Mouse (Mus musculus) forebrain, embryonic 10.5 days (tissue): ENCODE data around the gene Rrp12. TPM values are rescaled to one million over a fixed set of nuclear protein-coding genes. Genes with fewer than 3 reads are reported as not detected.
"Not testable (repeated sequence)": the region's sequence is repeated elsewhere in the genome, so short reads cannot be mapped to it uniquely, and the experiment has no call there.

Source experiments
- DNase-seq: peaks from one replicate; pipeline ENCODE4 v3.0.0-alpha.2; 2017; ENCODE audit warnings: low spot score; ENCODE audit errors: extremely low spot score
- H3K27ac ChIP-seq: fragments of 300-500 bp; sonication (generic); 2 replicates; pipeline ENCODE4 v1.5.1; 2016; ENCODE audit warnings: mild to moderate bottlenecking
- H3K27me3 ChIP-seq: fragments of 300-500 bp; sonication (generic); 2 replicates; pipeline ENCODE4 v1.6.1; 2016; ENCODE audit warnings: mild to moderate bottlenecking; ENCODE audit not compliant: poor library complexity, severe bottlenecking
- H3K36me3 ChIP-seq: fragments of 300-500 bp; sonication (generic); replicated peaks from 2 replicates; pipeline ENCODE4 v1.6.1; 2016; ENCODE audit warnings: mild to moderate bottlenecking, moderate library complexity
- H3K4me1 ChIP-seq: fragments of 300-500 bp; sonication (generic); 2 replicates; pipeline ENCODE4 v1.6.1; 2016
- H3K4me3 ChIP-seq: fragments of 300-500 bp; sonication (generic); 2 replicates; pipeline ENCODE4 v1.5.1; 2016; ENCODE audit warnings: mild to moderate bottlenecking, moderate library complexity
- H3K9me3 ChIP-seq: fragments of 300-500 bp; sonication (generic); 2 replicates; pipeline ENCODE4 v1.6.1; 2016; ENCODE audit warnings: mild to moderate bottlenecking, moderate library complexity
- WGBS: fragments of 180-500 bp; shearing (Covaris S2); methylation state at CpG from one replicate; pipeline ENCODE4 v1.1.7; 2016; 5-methylcytosine and 5-hydroxymethylcytosine counted together
- polyA plus RNA-seq: library from polyadenylated mRNA; unstranded; fragments of >200 nt; fragmentation: Nextera tagmentation; extraction: Ambion mirVana; gene quantifications from 2 replicates; pipeline ENCODE4 v1.2.1, GENCODE M21; 2016

The Rrp12 gene
- polyA plus RNA-seq, 1 experiment from 2014 or later: 43.8 TPM

- peaks cover 21% of the 10 kb centered on the region for H3K36me3 ChIP-seq
- no peak for DNase-seq
- H3K9me3 ChIP-seq: peaks cover 3% of the 10 kb centered on the region; the same call in 1 of the 2 replicates
- H3K4me1 ChIP-seq: peaks cover 9% of the 10 kb centered on the region
- H3K27me3 ChIP-seq: no peaks in the 10 kb centered on the region
- H3K4me3 ChIP-seq: no peak overlapping the region
- H3K27ac ChIP-seq: no peak overlapping the region
- 92% methylated on average over 5 of the region's 5 CpGs for WGBS
Observed at GRCm38 (mm10) chr19:41857086-41857762, 38.7 kb downstream of the Rrp12 start.

- Histone ChIP-seq H3K4me1 (peaks cover 28% of the 10 kb centered on the region), H3K36me3 (no peaks in the 10 kb centered on the region), H3K9me3 (peaks cover 3% of the 10 kb centered on the region; the same call in 1 of the 2 replicates), H3K27ac (no peak overlapping the region), H3K27me3 (no peaks in the 10 kb centered on the region), H3K4me3 (no peak overlapping the region)
- 87% methylated on average over 4 of the region's 4 CpGs for WGBS
- DNase-seq: no peak
Observed at GRCm38 (mm10) chr19:41852423-41852822, 43.5 kb downstream of the Rrp12 start.

GRCm38 (mm10) chr19:41850719-41851543 lies 45.0 kb downstream of the Rrp12 start:
- Histone ChIP-seq H3K27ac (peak overlapping the region; percentile 85), H3K4me3 (peak overlapping the region; percentile 39), H3K27me3 (peaks cover 7% of the 10 kb centered on the region), H3K9me3 (peaks cover 3% of the 10 kb centered on the region; the same call in 1 of the 2 replicates), H3K36me3 (no peaks in the 10 kb centered on the region), H3K4me1 (peaks cover 43% of the 10 kb centered on the region)
- peak; percentile 42 for DNase-seq
- 15% methylated on average over 14 of the region's 14 CpGs for WGBS

- peak overlapping the region; percentile 85 for H3K27ac ChIP-seq
- H3K36me3 ChIP-seq: no peaks in the 10 kb centered on the region
- peaks cover 12% of the 10 kb centered on the region for H3K27me3 ChIP-seq
- DNase-seq: no peak
- H3K9me3 ChIP-seq: peaks cover 3% of the 10 kb centered on the region; the same call in 1 of the 2 replicates
- 15% methylated on average over 6 of the region's 6 CpGs for WGBS
- H3K4me1 ChIP-seq: peaks cover 47% of the 10 kb centered on the region
- peak overlapping the region; percentile 39 for H3K4me3 ChIP-seq
Observed at GRCm38 (mm10) chr19:41850021-41850718, 45.8 kb downstream of the Rrp12 start.

- Histone ChIP-seq H3K9me3 (peaks cover 3% of the 10 kb centered on the region; the same call in 1 of the 2 replicates), H3K36me3 (no peaks in the 10 kb centered on the region), H3K4me3 (peak within 1 kb of the TSS; percentile 83), H3K4me1 (peaks cover 47% of the 10 kb centered on the region), H3K27ac (peak within 1 kb of the TSS; percentile 97), H3K27me3 (peaks cover 14% of the 10 kb centered on the region)
- WGBS: under 1% methylated on average over 72 of the region's 72 CpGs
- DNase-seq: peak; percentile 94
Observed at GRCm38 (mm10) chr19:41847992-41848851, 47.8 kb downstream of the Rrp12 start, which contains the start of gene Frat2. TSS of gene Frat2 (minus strand) at chr19:41848132.

- Histone ChIP-seq H3K4me1 (peaks cover 47% of the 10 kb centered on the region), H3K27ac (peak overlapping the region; percentile 97), H3K4me3 (peak overlapping the region; percentile 83), H3K27me3 (peaks cover 14% of the 10 kb centered on the region)
- under 1% methylated on average over 50 of the region's 53 CpGs for WGBS
- peak; percentile 73 for DNase-seq
- H3K9me3 ChIP-seq, H3K36me3 ChIP-seq: not testable (repeated sequence)
Observed at GRCm38 (mm10) chr19:41847614-41847991, 48.4 kb downstream of the Rrp12 start.

- Histone ChIP-seq H3K4me1 (peaks cover 47% of the 10 kb centered on the region), H3K36me3 (no peaks in the 10 kb centered on the region), H3K4me3 (peak overlapping the region; percentile 83), H3K27me3 (peaks cover 14% of the 10 kb centered on the region), H3K9me3 (no peaks in the 10 kb centered on the region), H3K27ac (peak overlapping the region; percentile 97)
- peak; percentile 53 for DNase-seq
- under 1% methylated on average over 54 of the region's 64 CpGs for WGBS
Observed at GRCm38 (mm10) chr19:41847091-41847581, 48.8 kb downstream of the Rrp12 start.

- 16% methylated on average over 21 of the region's 21 CpGs for WGBS
- no peaks in the 10 kb centered on the region for H3K9me3 ChIP-seq
- DNase-seq: peak; percentile 19
- H3K4me1 ChIP-seq: peaks cover 42% of the 10 kb centered on the region
- H3K27ac ChIP-seq: peak overlapping the region; percentile 97
- H3K36me3 ChIP-seq: no peaks in the 10 kb centered on the region
- peaks cover 14% of the 10 kb centered on the region for H3K27me3 ChIP-seq
- H3K4me3 ChIP-seq: peak overlapping the region; percentile 83
Observed at GRCm38 (mm10) chr19:41846366-41847090, 49.4 kb downstream of the Rrp12 start.

- Histone ChIP-seq H3K27ac (no peak overlapping the region), H3K27me3 (peaks cover 14% of the 10 kb centered on the region), H3K4me1 (peaks cover 21% of the 10 kb centered on the region), H3K36me3 (no peaks in the 10 kb centered on the region), H3K4me3 (no peak overlapping the region), H3K9me3 (no peaks in the 10 kb centered on the region)
- no peak for DNase-seq
- WGBS: 86% methylated on average over 6 of the region's 6 CpGs
Observed at GRCm38 (mm10) chr19:41844345-41844744, 51.6 kb downstream of the Rrp12 start.

- DNase-seq: no peak
- WGBS: 82% methylated on average over 4 of the region's 4 CpGs
Observed at GRCm38 (mm10) chr19:41842706-41843105, 53.3 kb downstream of the Rrp12 start.

GRCm38 (mm10) chr19:41842196-41842595 lies 53.8 kb downstream of the Rrp12 start:
- H3K9me3 ChIP-seq: no peaks in the 10 kb centered on the region
- no peak for DNase-seq
- no peak overlapping the region for H3K4me3 ChIP-seq
- no peaks in the 10 kb centered on the region for H3K36me3 ChIP-seq
- peaks cover 14% of the 10 kb centered on the region for H3K27me3 ChIP-seq
- no peak overlapping the region for H3K27ac ChIP-seq
- WGBS: 88% methylated on average over 4 of the region's 4 CpGs
- H3K4me1 ChIP-seq: peaks cover 19% of the 10 kb centered on the region

More at GRCm38 (mm10) chr19:41842706-41843105, 53.3 kb downstream of the Rrp12 start:
- Histone ChIP-seq H3K4me3 (no peak overlapping the region), H3K27me3 (peaks cover 14% of the 10 kb centered on the region), H3K4me1 (peaks cover 21% of the 10 kb centered on the region), H3K27ac (no peak overlapping the region), H3K9me3 (no peaks in the 10 kb centered on the region), H3K36me3 (no peaks in the 10 kb centered on the region)
